Mouse (Mus musculus): ENCODE data around the gene Ttll7.

- no peak for TF ChIP-seq CTCF (IDR thresholded peaks at IDR 0.05; ENCODE audit: low read depth, low read length)
- no peak for TF ChIP-seq GATA1 (IDR thresholded peaks at IDR 0.05; ENCODE audit: borderline replicate concordance, low read length)
- TF ChIP-seq TAL1 (conservative IDR thresholded peaks at IDR 0.05; ENCODE audit: low read depth, low read length), result no peak
- no peak for TF ChIP-seq POLR2AphosphoS5 (IDR thresholded peaks at IDR 0.05; ENCODE audit: insufficient replicate concordance, low read depth, low read length)
Observed at GRCm38 (mm10) chr3:146851966-146852891, at the start of gene Ttll7.

All from G1E (cell line).